Mouse (Mus musculus) midbrain, embryonic 15.5 days (tissue): ENCODE measurements around the gene Gm10778. TPM values are rescaled to one million over a fixed set of nuclear protein-coding genes. Genes with fewer than 3 reads are reported as not detected.
A peak's percentile ranks its signal among the peaks of the same experiment; 100 is the strongest.
"Not testable (repeated sequence)": the region's sequence is repeated elsewhere in the genome, so short reads cannot be mapped to it uniquely, and the experiment has no call there.

ENCODE experiments used
- ATAC-seq: fragments of 200-750 bp; cut with Nextera tagmentation; replicated peaks from 2 replicates; pipeline ENCODE4 v1.8.0; 2017; ENCODE audit warnings: moderate TSS enrichment
- H3K27ac ChIP-seq: fragments of 300-500 bp; sonication (generic); 2 replicates; pipeline ENCODE4 v1.5.1; 2015; ENCODE audit warnings: mild to moderate bottlenecking, inconsistent platforms
- H3K27me3 ChIP-seq: fragments of 300-500 bp; sonication (generic); replicated peaks from 2 replicates; pipeline ENCODE4 v1.6.1; 2015; ENCODE audit warnings: inconsistent platforms
- H3K36me3 ChIP-seq: fragments of 300-500 bp; sonication (generic); replicated peaks from 2 replicates; pipeline ENCODE4 v1.6.1; 2015; ENCODE audit warnings: inconsistent platforms
- H3K4me1 ChIP-seq: fragments of 300-500 bp; sonication (generic); 2 replicates; pipeline ENCODE4 v1.6.1; 2015; ENCODE audit warnings: inconsistent platforms
- H3K4me2 ChIP-seq: fragments of 300-500 bp; sonication (generic); 2 replicates; pipeline ENCODE4 v1.6.1; 2015; ENCODE audit warnings: inconsistent platforms, mild to moderate bottlenecking, moderate library complexity
- H3K4me3 ChIP-seq: fragments of 300-500 bp; sonication (generic); 2 replicates; pipeline ENCODE4 v1.5.1; 2015; ENCODE audit warnings: mild to moderate bottlenecking, inconsistent platforms
- H3K9ac ChIP-seq: fragments of 300-500 bp; sonication (generic); 2 replicates; pipeline ENCODE4 v1.6.1; 2015; ENCODE audit warnings: mild to moderate bottlenecking, inconsistent platforms
- H3K9me3 ChIP-seq: fragments of 300-500 bp; sonication (generic); 2 replicates; pipeline ENCODE4 v1.6.1; 2016; ENCODE audit warnings: inconsistent platforms
- WGBS: fragments of 180-500 bp; shearing (Covaris S2); methylation state at CpG from one replicate; pipeline ENCODE4 v1.1.7; 2015; ENCODE audit warnings: mixed read lengths; 5-methylcytosine and 5-hydroxymethylcytosine counted together
- polyA plus RNA-seq: library from polyadenylated mRNA; unstranded; fragments of >200 nt; fragmentation: Nextera tagmentation; extraction: Ambion mirVana; gene quantifications from 2 replicates; pipeline ENCODE4 v1.2.1, GENCODE M21; 2015

The Gm10778 gene
- polyA plus RNA-seq, 1 experiment from 2014 or later, result 6.6 TPM

DNA sequence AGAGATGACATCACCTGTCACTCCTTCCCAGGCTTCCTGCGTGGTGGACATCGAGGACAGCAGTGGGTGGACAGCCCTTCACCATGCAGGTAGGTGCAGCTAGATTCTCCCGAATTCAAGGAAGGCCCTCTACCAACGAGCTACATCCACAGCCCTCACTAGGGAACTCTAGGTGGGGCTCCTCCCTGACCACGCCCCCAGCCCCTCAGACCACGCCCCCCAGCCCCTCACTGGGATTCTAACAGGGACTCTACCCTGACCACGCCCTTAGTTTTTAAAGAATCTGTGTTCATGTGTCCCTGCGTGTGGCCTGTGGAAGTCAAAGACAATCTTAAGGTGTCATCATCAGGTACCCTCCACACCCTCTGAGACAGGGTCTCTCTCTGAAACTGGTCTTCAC is 12.5 kb upstream of the Gm10778 start:
- 24% methylated on average over 8 of the region's 8 CpGs for whole genome bisulfite sequencing
- Histone ChIP-seq H3K9ac (no peak overlapping the region), H3K9me3 (no peaks in the 10 kb centered on the region), H3K4me1 (peaks cover 20% of the 10 kb centered on the region), H3K4me3 (no peak overlapping the region), H3K36me3 (no peaks in the 10 kb centered on the region), H3K27me3 (0 out of 2 replicates have a peak, but pooled peaks cover 11% of the 10 kb centered on the region), H3K4me2 (no peak overlapping the region), H3K27ac (no peak overlapping the region)
- ATAC-seq, result no peak

DNA sequence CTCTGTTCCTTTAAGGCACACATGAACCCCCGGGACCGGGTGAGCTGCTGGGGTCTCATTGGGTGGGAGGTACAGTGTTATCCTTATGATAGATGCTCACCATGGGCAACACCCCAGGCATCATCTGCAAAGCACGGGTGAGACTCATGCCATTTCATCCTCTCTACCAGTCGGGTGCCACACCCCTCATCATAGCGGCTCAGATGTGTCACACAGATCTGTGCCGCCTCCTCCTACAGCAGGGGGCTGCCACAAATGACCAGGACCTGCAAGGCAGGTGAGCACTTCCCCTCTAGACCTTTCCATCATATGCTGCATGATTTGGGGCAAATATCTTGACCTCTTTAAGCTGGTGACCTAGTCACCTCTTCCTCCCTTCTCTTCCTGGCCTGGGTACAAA is 10.8 kb upstream of the Gm10778 start:
- WGBS, result 78% methylated on average over 6 of the region's 6 CpGs
- Histone ChIP-seq H3K27me3 (0 out of 2 replicates have a peak, but pooled peaks cover 6% of the 10 kb centered on the region), H3K4me3 (no peak overlapping the region), H3K27ac (no peak overlapping the region), H3K9me3 (no peaks in the 10 kb centered on the region), H3K9ac (no peak overlapping the region), H3K36me3 (no peaks in the 10 kb centered on the region), H3K4me1 (peaks cover 33% of the 10 kb centered on the region), H3K4me2 (no peak overlapping the region)
- ATAC-seq, result no peak

GRCm38 (mm10) chr10:81640825-81641224 is 8.0 kb upstream of the Gm10778 start:
- not testable (repeated sequence) for H3K27me3 ChIP-seq, H3K27ac ChIP-seq, ATAC-seq, H3K9me3 ChIP-seq, H3K9ac ChIP-seq, H3K36me3 ChIP-seq, H3K4me3 ChIP-seq
- 0 out of 2 replicates have a peak overlapping the region, but pooled peaks have one; percentile 1 for H3K4me2 ChIP-seq
- H3K4me1 ChIP-seq, result peaks cover 24% of the 10 kb centered on the region
- WGBS, result 40% methylated on average over 4 of the region's 4 CpGs

GRCm38 (mm10) chr10:81641566-81641965 is 7.3 kb upstream of the Gm10778 start:
- WGBS, result 90% methylated on average over 2 of the region's 2 CpGs
- H3K9ac ChIP-seq, result peak overlapping the region; percentile 96; the same call in 1 of the 2 replicates

DNA sequence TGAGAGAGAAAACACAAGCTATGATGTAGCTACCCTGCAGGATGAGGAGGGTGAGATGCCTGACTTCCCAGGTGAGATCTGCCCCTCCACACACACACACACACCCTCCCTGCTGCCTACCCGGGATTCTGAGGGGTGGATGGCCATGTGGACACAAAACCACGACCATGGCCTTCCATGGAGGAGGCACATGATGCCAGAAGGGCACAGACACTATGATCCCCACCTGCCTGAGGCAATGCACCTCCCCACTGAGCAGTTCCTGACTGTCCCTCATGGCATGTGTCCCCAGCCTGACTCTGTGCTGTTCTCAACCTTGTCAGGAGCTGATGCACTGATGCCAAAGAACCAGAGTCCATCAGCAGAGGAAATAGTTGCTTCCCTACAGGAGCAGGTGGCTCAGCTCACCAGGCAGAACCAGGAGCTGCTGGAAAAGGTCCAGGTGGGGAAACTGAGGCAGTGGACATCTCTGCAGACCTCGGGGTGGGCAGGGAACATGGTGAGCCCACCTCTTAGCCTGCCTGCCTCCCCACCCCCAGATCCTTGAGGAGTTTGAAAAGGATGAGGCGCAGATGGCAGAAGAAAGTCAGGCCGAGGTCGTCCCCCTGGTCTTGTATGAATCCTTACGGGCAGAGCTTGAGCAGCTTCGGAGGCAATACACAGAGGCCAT is 6.7 kb upstream of the Gm10778 start:
- peak overlapping the region; percentile 96; the same call in 1 of the 2 replicates for H3K27ac ChIP-seq
- H3K36me3 ChIP-seq, result no peaks in the 10 kb centered on the region
- 0 out of 2 replicates have a peak, but pooled peaks cover 6% of the 10 kb centered on the region for H3K27me3 ChIP-seq
- ATAC-seq, result no peak
- peaks cover 24% of the 10 kb centered on the region for H3K4me1 ChIP-seq
- WGBS, result 80% methylated on average over 8 of the region's 8 CpGs
- peak overlapping the region; percentile 72; the same call in 1 of the 2 replicates for H3K4me3 ChIP-seq
- H3K9me3 ChIP-seq, result no peaks in the 10 kb centered on the region
- peak overlapping the region; percentile 96 for H3K9ac ChIP-seq
- H3K4me2 ChIP-seq, result peak overlapping the region; percentile 84

More at GRCm38 (mm10) chr10:81641566-81641965, 7.3 kb upstream of the Gm10778 start:
- Histone ChIP-seq H3K4me1 (peaks cover 24% of the 10 kb centered on the region), H3K27me3 (0 out of 2 replicates have a peak, but pooled peaks cover 7% of the 10 kb centered on the region), H3K9me3 (no peaks in the 10 kb centered on the region), H3K36me3 (no peaks in the 10 kb centered on the region), H3K27ac (no peak overlapping the region), H3K4me3 (no peak overlapping the region), H3K4me2 (peak overlapping the region; percentile 84)
- no peak for ATAC-seq

DNA sequence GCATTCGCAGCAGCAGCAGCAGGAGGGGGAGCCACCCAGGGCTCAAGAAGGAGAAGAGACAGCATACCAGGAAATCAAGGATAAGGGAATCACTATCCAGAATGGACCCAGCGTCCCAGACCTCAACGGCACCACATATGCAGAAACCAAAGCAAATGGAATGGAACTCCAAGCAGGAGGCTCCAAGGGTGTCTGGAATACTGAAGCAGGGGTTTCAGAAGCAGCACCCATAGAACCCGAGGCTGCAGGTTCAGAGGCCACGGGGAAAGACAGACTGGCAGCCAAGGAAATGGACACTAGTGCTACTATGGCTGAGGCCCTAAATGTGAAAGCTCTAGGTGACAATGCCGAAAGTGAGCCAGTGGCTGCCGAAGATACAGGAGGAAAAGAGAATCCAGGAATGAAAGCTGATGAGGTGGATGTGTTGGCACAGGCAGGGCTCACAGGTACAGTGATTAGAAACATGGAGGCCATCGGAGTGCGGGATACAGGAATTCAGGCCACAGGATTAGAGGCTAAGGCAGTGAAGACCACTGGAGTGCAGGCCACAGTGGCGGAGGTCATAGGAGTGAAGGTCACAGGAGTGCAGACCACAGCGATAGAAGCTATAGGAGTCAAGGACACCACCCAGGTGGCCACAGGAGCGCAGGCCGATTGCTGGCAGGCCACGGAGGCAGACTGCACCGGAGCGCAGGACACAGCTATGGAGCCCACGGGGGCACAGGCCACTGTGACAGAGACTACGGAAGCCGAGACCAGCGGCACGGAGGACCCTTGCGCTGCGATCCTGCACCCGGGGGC is 6.0 kb upstream of the Gm10778 start:
- peaks cover 24% of the 10 kb centered on the region for H3K4me1 ChIP-seq
- H3K9ac ChIP-seq, result peak overlapping the region; percentile 96
- H3K9me3 ChIP-seq, result no peaks in the 10 kb centered on the region
- peak overlapping the region; percentile 96 for H3K27ac ChIP-seq
- H3K4me2 ChIP-seq, result peak overlapping the region; percentile 84
- H3K4me3 ChIP-seq, result peak overlapping the region; percentile 72
- ATAC-seq, result peak; percentile 19; the same call in 1 of the 2 replicates
- 21% methylated on average over 24 of the region's 24 CpGs for WGBS
- no peaks in the 10 kb centered on the region for H3K36me3 ChIP-seq
- H3K27me3 ChIP-seq, result 0 out of 2 replicates have a peak, but pooled peaks cover 6% of the 10 kb centered on the region

- H3K9me3 ChIP-seq, result no peaks in the 10 kb centered on the region
- H3K9ac ChIP-seq, result peak overlapping the region; percentile 96
- under 1% methylated on average over 75 of the region's 75 CpGs for WGBS
- peak overlapping the region; percentile 84 for H3K4me2 ChIP-seq
- 0 out of 2 replicates have a peak, but pooled peaks cover 6% of the 10 kb centered on the region for H3K27me3 ChIP-seq
- H3K4me3 ChIP-seq, result peak overlapping the region; percentile 72
- peak; percentile 90 for ATAC-seq
- H3K27ac ChIP-seq, result peak overlapping the region; percentile 96
- H3K36me3 ChIP-seq, result no peaks in the 10 kb centered on the region
- peaks cover 24% of the 10 kb centered on the region for H3K4me1 ChIP-seq
These were observed 5.3 kb upstream of the Gm10778 start for GRCm38 (mm10) chr10:81643449-81644055.

GRCm38 (mm10) chr10:81644162-81644561 is 4.7 kb upstream of the Gm10778 start:
- H3K4me1 ChIP-seq, result peaks cover 24% of the 10 kb centered on the region
- no peaks in the 10 kb centered on the region for H3K36me3 ChIP-seq
- H3K4me3 ChIP-seq, result peak overlapping the region; percentile 72
- WGBS, result 50% methylated on average over 2 of the region's 2 CpGs
- H3K9ac ChIP-seq, result peak overlapping the region; percentile 96
- 0 out of 2 replicates have a peak, but pooled peaks cover 6% of the 10 kb centered on the region for H3K27me3 ChIP-seq
- H3K9me3 ChIP-seq, result no peaks in the 10 kb centered on the region
- peak; percentile 35 for ATAC-seq
- peak overlapping the region; percentile 84 for H3K4me2 ChIP-seq
- H3K27ac ChIP-seq, result peak overlapping the region; percentile 96

GRCm38 (mm10) chr10:81644716-81645115 is 4.1 kb upstream of the Gm10778 start:
- Histone ChIP-seq H3K4me3 (no peak overlapping the region), H3K4me1 (peaks cover 24% of the 10 kb centered on the region), H3K27ac (no peak overlapping the region), H3K9me3 (no peaks in the 10 kb centered on the region), H3K27me3 (0 out of 2 replicates have a peak, but pooled peaks cover 6% of the 10 kb centered on the region), H3K4me2 (no peak overlapping the region; the same call in 1 of the 2 replicates), H3K36me3 (no peaks in the 10 kb centered on the region), H3K9ac (no peak overlapping the region)
- 94% methylated on average over 18 of the region's 18 CpGs for WGBS
- no peak for ATAC-seq

DNA sequence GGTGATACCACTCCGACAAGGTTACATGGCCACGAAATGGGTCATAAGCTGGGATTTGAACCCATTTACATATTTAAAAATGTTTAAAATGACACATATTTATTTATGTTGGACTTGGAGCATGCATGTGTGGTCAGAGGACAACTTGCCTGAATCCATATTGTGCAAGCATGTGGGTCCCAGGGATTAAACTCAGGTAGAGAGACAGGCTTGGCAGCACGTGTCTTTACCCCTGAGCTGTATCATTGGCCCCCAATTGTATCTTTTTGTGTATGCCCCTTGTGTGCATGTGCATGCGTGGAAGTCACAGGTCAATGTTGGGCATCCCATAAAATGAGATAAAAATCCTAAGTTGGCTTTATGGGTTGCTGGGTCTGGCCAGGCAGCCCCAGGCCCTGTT is 3.5 kb upstream of the Gm10778 start:
- H3K27ac ChIP-seq, result no peak overlapping the region
- H3K4me3 ChIP-seq, result no peak overlapping the region
- WGBS, result 89% methylated on average over 4 of the region's 4 CpGs
- H3K27me3 ChIP-seq, result 0 out of 2 replicates have a peak, but pooled peaks cover 6% of the 10 kb centered on the region
- no peak overlapping the region for H3K9ac ChIP-seq
- no peak for ATAC-seq
- H3K36me3 ChIP-seq, result no peaks in the 10 kb centered on the region
- H3K9me3 ChIP-seq, result no peaks in the 10 kb centered on the region
- H3K4me2 ChIP-seq, result no peak overlapping the region
- peaks cover 30% of the 10 kb centered on the region for H3K4me1 ChIP-seq

DNA sequence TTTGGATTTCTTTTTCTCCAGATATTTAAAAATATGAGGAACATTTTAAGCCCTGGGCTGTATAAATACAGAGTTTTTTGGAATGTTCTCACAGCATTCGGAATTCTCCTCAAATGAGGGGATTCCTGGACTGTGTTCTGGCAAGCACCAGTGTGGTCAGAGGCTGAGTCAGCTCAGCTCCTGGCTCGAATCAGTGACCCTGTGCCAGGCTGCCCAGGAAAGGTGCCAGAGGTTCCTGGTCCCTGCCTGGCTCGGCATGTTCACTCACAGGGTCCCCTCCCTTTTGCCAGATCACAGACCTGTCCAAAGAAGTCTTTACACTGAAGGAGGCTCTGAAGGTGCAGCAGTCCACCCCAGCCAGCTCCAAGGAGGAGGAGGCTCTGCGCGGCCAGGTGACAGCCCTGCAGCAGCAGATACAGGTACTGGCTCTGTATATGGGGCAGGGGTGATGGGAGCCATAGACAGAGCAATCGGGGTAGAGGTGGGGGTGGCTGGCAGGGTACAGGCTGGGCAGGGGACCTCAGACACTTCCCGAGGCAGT is 2.8 kb upstream of the Gm10778 start:
- no peak for ATAC-seq
- no peaks in the 10 kb centered on the region for H3K36me3 ChIP-seq
- no peak overlapping the region for H3K4me3 ChIP-seq
- WGBS, result 78% methylated on average over 7 of the region's 7 CpGs
- H3K9me3 ChIP-seq, result no peaks in the 10 kb centered on the region
- peaks cover 28% of the 10 kb centered on the region for H3K4me1 ChIP-seq
- no peak overlapping the region for H3K27ac ChIP-seq
- H3K9ac ChIP-seq, result no peak overlapping the region
- no peak overlapping the region for H3K4me2 ChIP-seq
- H3K27me3 ChIP-seq, result 0 out of 2 replicates have a peak, but pooled peaks cover 6% of the 10 kb centered on the region
